Mouse (Mus musculus): Measurements from ENCODE around the gene Birc5. TPM values are rescaled to one million over a fixed set of nuclear protein-coding genes. Genes with fewer than 3 reads are reported as not detected.

Birc5 gene
- total and polyA plus RNA-seq, 3 experiments: 193 to 289 (median 270) TPM

GRCm38 (mm10) chr11:117860601-117861000 is 11.6 kb downstream of the Birc5 start, which contains the start of gene Tmem235:
Tmem235 (plus strand) TSS chr11:117860752.
- H3K4me1 ChIP-seq (ENCODE audit: control insufficient read depth in 1 of 2, insufficient read depth in 2 of 2): peaks cover under 1 to 9% of the 10 kb centered on the region in 2 experiments
- H3K4me2 ChIP-seq (ENCODE audit: insufficient read depth, low read depth, poor library complexity, severe bottlenecking): no peak within 1 kb of the TSS
- in situ Hi-C loops (cut with MboI; ENCODE audit: low pct_ligation_motif_present, low pct_unique_long_range_greater_than_20kb, low sequenced_read_pairs) (loop anchor here (10.0 kb wide), 1 partner anchor 354 kb away; no protein-coding TSS in a partner anchor), dilution Hi-C loops (cut with MboI; ENCODE audit: extremely low pct_ligation_motif_present, extremely low pct_unique_long_range_greater_than_20kb, low sequenced_read_pairs) (no loop called here)
- no peak within 1 kb of the TSS for H3K4me3 ChIP-seq (replicated peaks in 1 of 3; ENCODE audit: low read depth in 2 of 3, low read length in 2 of 3, poor library complexity in 1 of 3)
- peaks cover 3% of the 10 kb centered on the region for H3K27me3 ChIP-seq (replicated peaks)
- TF ChIP-seq MAX (IDR thresholded peaks at IDR 0.05; ENCODE audit: low read length) (no peak), POLR2AphosphoS2 (IDR thresholded peaks at IDR 0.05; ENCODE audit: low read depth, low read length) (no peak), IRF4 (IDR thresholded peaks at IDR 0.05; ENCODE audit: low read depth, low read length) (no peak), PAX5 (IDR thresholded peaks at IDR 0.05; ENCODE audit: low read length) (no peak), RAD21 (IDR thresholded peaks at IDR 0.05; ENCODE audit: low read depth, low read length) (no peak), SIN3A (IDR thresholded peaks at IDR 0.05; ENCODE audit: low read length) (no peak), MYC (IDR thresholded peaks at IDR 0.05; ENCODE audit: low read depth, low read length) (no peak), ZKSCAN1 (IDR thresholded peaks at IDR 0.05; ENCODE audit: borderline replicate concordance, low read depth, low read length) (no peak), ZNF384 (IDR thresholded peaks at IDR 0.05; ENCODE audit: low read depth, low read length) (no peak), TBP (conservative IDR thresholded peaks at IDR 0.05; ENCODE audit: low read depth, low read length) (no peak), ETS1 (conservative IDR thresholded peaks at IDR 0.05; ENCODE audit: low read depth, low read length) (no peak), USF2 (conservative IDR thresholded peaks at IDR 0.05; ENCODE audit: low read depth, low read length) (no peak), ZC3H11A (IDR thresholded peaks at IDR 0.05; ENCODE audit: low read depth, low read length) (no peak), ELF1 (IDR thresholded peaks at IDR 0.05; ENCODE audit: low read depth, low read length) (no peak), MXI1 (IDR thresholded peaks at IDR 0.05; ENCODE audit: low read depth, low read length) (no peak), E2F4 (IDR thresholded peaks at IDR 0.05; ENCODE audit: insufficient replicate concordance, low read depth, low read length) (no peak), NRF1 (IDR thresholded peaks at IDR 0.05; ENCODE audit: low read depth, low read length) (no peak), USF1 (IDR thresholded peaks at IDR 0.05; ENCODE audit: low read depth, low read length) (no peak), MAFK (IDR thresholded peaks at IDR 0.05; ENCODE audit: insufficient replicate concordance, low read length) (no peak), GABPA (IDR thresholded peaks at IDR 0.05; ENCODE audit: insufficient replicate concordance, low read depth, low read length) (no peak)
- H3K79me2 ChIP-seq (replicated peaks; ENCODE audit: control insufficient read depth, extremely low read depth, insufficient read depth, poor library complexity, severe bottlenecking): no peaks in the 10 kb centered on the region
- no peak within 1 kb of the TSS for H3K27ac ChIP-seq (ENCODE audit: insufficient read depth, low read depth)
- H3K36me3 ChIP-seq (replicated peaks in 1 of 2; ENCODE audit: control insufficient read depth in 1 of 2, insufficient read depth in 1 of 2, low read length in 1 of 2): peaks cover 21 to 37% of the 10 kb centered on the region in 2 experiments
- DNase-seq (ENCODE audit: extremely low read depth): no peak
- H3K9ac ChIP-seq (ENCODE audit: insufficient read depth, low read depth): no peak within 1 kb of the TSS
- H3K9me3 ChIP-seq (replicated peaks; ENCODE audit: low read length): peaks cover 13% of the 10 kb centered on the region

Data from CH12.LX (cell line).